Mouse (Mus musculus) small intestine, adult 2 months (tissue): ENCODE results near the gene Atp2b1.

Experiments
- CTCF ChIP-seq: fragments of 200-500 bp; IDR thresholded peaks from 2 replicates; pipeline ENCODE4 v1.5.1; 2012; ENCODE audit warnings: low read depth, mild to moderate bottlenecking, control low read depth, inconsistent platforms, low read length, moderate library complexity, mixed read lengths; ENCODE audit not compliant: insufficient replicate concordance, insufficient read length; ENCODE audit errors: extremely low read depth
- POLR2A ChIP-seq: fragments of 200-500 bp; IDR thresholded peaks from 2 replicates; pipeline ENCODE4 v1.6.1; 2012; ENCODE audit warnings: low read depth, mild to moderate bottlenecking, control low read depth, inconsistent platforms, low read length, moderate library complexity

DNA sequence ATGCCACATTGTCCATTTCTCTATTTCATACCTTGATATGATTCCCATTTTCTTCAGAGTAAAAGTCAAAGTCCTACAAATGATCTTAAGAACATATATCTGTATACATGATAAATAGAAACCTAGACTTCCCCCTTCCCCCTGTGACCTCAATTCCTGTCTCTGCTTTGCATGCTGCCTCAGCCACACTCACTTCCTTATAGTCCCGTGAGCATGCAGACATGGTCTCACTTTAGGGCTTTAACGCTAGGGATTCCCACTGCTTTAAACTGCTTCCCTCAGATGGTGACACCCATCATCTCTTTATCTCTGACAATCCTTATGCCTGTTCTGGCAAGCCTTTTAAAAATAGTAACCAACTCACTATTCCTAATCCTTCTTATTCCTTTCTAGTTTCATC, 33.5 kb upstream of the Atp2b1 start:
- TF ChIP-seq CTCF (no peak), POLR2A (no peak)
